Mouse (Mus musculus): ENCODE data around the gene Ago1. TPM values are rescaled to one million over a fixed set of nuclear protein-coding genes. Genes with fewer than 3 reads are reported as not detected.

Ago1 gene
- polyA plus RNA-seq, 1 experiment from 2014 or later = 27.8 TPM

Other genes starting within 250 kb of the Ago1 start
- 61.8 and 68.7 TPM in 2 replicates for gene Map7d1, start 212.2 kb downstream of the Ago1 start, polyA plus RNA-seq (2014; fragmentation: Nextera tagmentation; extraction: Ambion mirVana)
- 37.1 and 38.9 TPM in 2 replicates for gene Trappc3, start 206.3 kb downstream of the Ago1 start, polyA plus RNA-seq (2014; fragmentation: Nextera tagmentation; extraction: Ambion mirVana)
- gene Col8a2, start 181.8 kb downstream of the Ago1 start, polyA plus RNA-seq (2014; fragmentation: Nextera tagmentation; extraction: Ambion mirVana) = 9.1 and 9.5 TPM in 2 replicates
- gene Adprhl2, start 146.9 kb downstream of the Ago1 start, polyA plus RNA-seq (2014; fragmentation: Nextera tagmentation; extraction: Ambion mirVana) = 36.4 and 45.0 TPM in 2 replicates
- gene Tekt2, start 142.9 kb downstream of the Ago1 start, polyA plus RNA-seq (2014; fragmentation: Nextera tagmentation; extraction: Ambion mirVana) = 1.8 and 2.2 TPM in 2 replicates
- 12.2 and 13.3 TPM in 2 replicates for gene Ago3, start 39.0 kb downstream of the Ago1 start, polyA plus RNA-seq (2014; fragmentation: Nextera tagmentation; extraction: Ambion mirVana)
- gene Ago4, start 64.9 kb upstream of the Ago1 start, polyA plus RNA-seq (2014; fragmentation: Nextera tagmentation; extraction: Ambion mirVana) = 3.0 and 3.6 TPM in 2 replicates
- gene Clspn, start 88.4 kb upstream of the Ago1 start, polyA plus RNA-seq (2014; fragmentation: Nextera tagmentation; extraction: Ambion mirVana) = 50.4 and 54.4 TPM in 2 replicates
- gene 5730409E04Rik, start 141.2 kb upstream of the Ago1 start, polyA plus RNA-seq (2014; fragmentation: Nextera tagmentation; extraction: Ambion mirVana) = 1.6 and 1.7 TPM in 2 replicates
- 523 and 552 TPM in 2 replicates for gene Psmb2, start 209.0 kb upstream of the Ago1 start, polyA plus RNA-seq (2014; fragmentation: Nextera tagmentation; extraction: Ambion mirVana)